In the genomic region with DNA sequence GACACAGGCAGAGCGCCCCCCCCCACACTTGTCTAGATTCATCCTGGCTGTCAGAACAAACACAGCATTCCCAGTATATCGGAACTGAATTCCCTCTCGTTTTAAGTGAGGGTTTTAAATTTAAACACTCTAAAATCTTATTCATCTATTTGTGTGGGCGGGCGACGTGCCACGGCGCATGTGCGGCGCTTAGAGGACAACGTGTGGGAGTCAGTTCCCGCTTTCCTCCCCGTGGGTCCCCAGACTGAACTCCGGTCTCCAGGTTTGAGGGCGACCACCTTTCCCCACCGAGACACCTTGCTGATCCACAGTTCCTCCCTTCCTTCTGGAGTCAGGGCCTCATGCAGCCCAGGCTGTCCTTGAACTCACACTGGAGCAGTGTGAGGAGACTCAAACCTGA, we compare ENCODE assay signal across 11 mouse cellular contexts.
DNase-seq lines count a peak whose midpoint lies in the region; ATAC-seq and TF ChIP-seq lines count a peak whose summit lies in the region.
"Had no signal": no experiment of that assay in that cellular context is flagged by ENCODE, and none has a peak within 500 bp of the region (broad histone marks: within the 10 kb centered on the region; RNA-seq: fewer than 3 reads in every experiment).

No protein-coding gene starts in this region.

- no peaks in the 10 kb centered on the region for H3K9me3 ChIP-seq in heart, embryonic 12.5 days (replicated peaks)
- H3K9me3 ChIP-seq in lung, embryonic 15.5 days, result no peaks in the 10 kb centered on the region
- no peaks in the 10 kb centered on the region for H3K9me3 ChIP-seq in embryonic facial prominence, embryonic 14.5 days (ENCODE audit: control insufficient read depth, low read length)
- no peaks in the 10 kb centered on the region for H3K9me3 ChIP-seq in stomach, postnatal 0 days (ENCODE audit: control insufficient read depth, low read length)
- H3K9me3 ChIP-seq in forebrain, postnatal 0 days (ENCODE audit: low read length), result no peaks in the 10 kb centered on the region

- 0 out of 2 replicates have a peak overlapping the region, but pooled peaks have one; percentile 11 for H3K9ac ChIP-seq in heart, embryonic 12.5 days
- H3K9ac ChIP-seq in lung, embryonic 15.5 days, result no peak overlapping the region
- H3K9ac ChIP-seq in embryonic facial prominence, embryonic 14.5 days (ENCODE audit: low read depth, low read length), result peak overlapping the region; percentile 46
- 0 out of 2 replicates have a peak overlapping the region, but pooled peaks have one; percentile 13 for H3K9ac ChIP-seq in stomach, postnatal 0 days (ENCODE audit: low read length)
- no peak overlapping the region for H3K9ac ChIP-seq in forebrain, postnatal 0 days

- intact Hi-C loops in heart, postnatal 25 days (cut with DNase I), result no loop called here

- H3K36me3 ChIP-seq in heart, embryonic 12.5 days, result peaks cover 34% of the 10 kb centered on the region
- H3K36me3 ChIP-seq in lung, embryonic 15.5 days, result no peaks in the 10 kb centered on the region; the same call in 1 of the 2 replicates
- peaks cover 28% of the 10 kb centered on the region; the same call in 1 of the 2 replicates for H3K36me3 ChIP-seq in embryonic facial prominence, embryonic 14.5 days (ENCODE audit: control insufficient read depth, insufficient read depth, low read length)
- H3K36me3 ChIP-seq in stomach, postnatal 0 days (ENCODE audit: control insufficient read depth, insufficient read depth, low read length), result no peaks in the 10 kb centered on the region
- no peaks in the 10 kb centered on the region for H3K36me3 ChIP-seq in forebrain, postnatal 0 days (ENCODE audit: insufficient read depth)

- no peak for TF ChIP-seq EP300 in stomach, postnatal 0 days (optimal IDR thresholded peaks at IDR 0.05)

- H3K4me1 ChIP-seq in heart, embryonic 12.5 days (replicated peaks), result peaks cover 13% of the 10 kb centered on the region
- H3K4me1 ChIP-seq in lung, embryonic 15.5 days, result peaks cover 8% of the 10 kb centered on the region
- H3K4me1 ChIP-seq in embryonic facial prominence, embryonic 14.5 days (ENCODE audit: control insufficient read depth, insufficient read depth, low read length), result no peaks in the 10 kb centered on the region; the same call in 1 of the 2 replicates
- no peaks in the 10 kb centered on the region for H3K4me1 ChIP-seq in stomach, postnatal 0 days (replicated peaks; ENCODE audit: control insufficient read depth, insufficient read depth)
- no peaks in the 10 kb centered on the region for H3K4me1 ChIP-seq in forebrain, postnatal 0 days (ENCODE audit: insufficient read depth)

- 89% methylated on average over 16 of the region's 16 CpGs for WGBS in heart, embryonic 12.5 days
- WGBS in lung, embryonic 15.5 days, result 80% methylated on average over 16 of the region's 16 CpGs
- WGBS in embryonic facial prominence, embryonic 14.5 days, result 81% methylated on average over 16 of the region's 16 CpGs
- 86% methylated on average over 16 of the region's 16 CpGs for WGBS in stomach, postnatal 0 days
- 94% methylated on average over 16 of the region's 16 CpGs for WGBS in forebrain, postnatal 0 days

- no peak for ATAC-seq in heart, embryonic 12.5 days (ENCODE audit: insufficient number of reproducible peaks, low FRiP score)
- no peak for ATAC-seq in lung, embryonic 15.5 days (ENCODE audit: borderline replicate concordance, extremely low read depth, low FRiP score, low TSS enrichment)
- no peak for ATAC-seq in embryonic facial prominence, embryonic 14.5 days (ENCODE audit: low read depth)
- no peak for ATAC-seq in stomach, postnatal 0 days (ENCODE audit: low FRiP score, low TSS enrichment)
- ATAC-seq in forebrain, postnatal 0 days, result no peak

- peak overlapping the region; percentile 44; the same call in 1 of the 2 replicates for H3K4me2 ChIP-seq in heart, embryonic 12.5 days
- H3K4me2 ChIP-seq in lung, embryonic 15.5 days, result peak overlapping the region; percentile 45
- H3K4me2 ChIP-seq in embryonic facial prominence, embryonic 14.5 days (ENCODE audit: low read depth, low read length), result peak overlapping the region; percentile 30; the same call in 1 of the 2 replicates
- H3K4me2 ChIP-seq in stomach, postnatal 0 days (replicated peaks; ENCODE audit: low read depth), result no peak overlapping the region
- no peak overlapping the region for H3K4me2 ChIP-seq in forebrain, postnatal 0 days (ENCODE audit: low read depth)

- TF ChIP-seq CTCF in stomach, postnatal 0 days (IDR thresholded peaks at IDR 0.05; ENCODE audit: low read depth), result no peak
- no peak for TF ChIP-seq CTCF in forebrain, postnatal 0 days (IDR thresholded peaks at IDR 0.05; ENCODE audit: low read depth)

- no peaks in the 10 kb centered on the region for H3K27me3 ChIP-seq in heart, embryonic 12.5 days (replicated peaks)
- no peaks in the 10 kb centered on the region for H3K27me3 ChIP-seq in lung, embryonic 15.5 days
- no peaks in the 10 kb centered on the region for H3K27me3 ChIP-seq in embryonic facial prominence, embryonic 14.5 days (replicated peaks; ENCODE audit: control insufficient read depth, insufficient read depth, low read length)
- H3K27me3 ChIP-seq in stomach, postnatal 0 days (ENCODE audit: control insufficient read depth, insufficient read depth, low read length), result no peaks in the 10 kb centered on the region
- no peaks in the 10 kb centered on the region for H3K27me3 ChIP-seq in forebrain, postnatal 0 days (ENCODE audit: insufficient read depth, low read length)

- DNase-seq in heart, postnatal 25 days (ENCODE audit: low spot score), result no peak
- no peak for DNase-seq in lung, postnatal 10 days
- DNase-seq in embryonic facial prominence, embryonic 14.5 days (ENCODE audit: low spot score), result no peak
- DNase-seq in stomach, postnatal 0 days (ENCODE audit: low spot score), result no peak
- no peak for DNase-seq in forebrain, postnatal 0 days
- DNase-seq: cerebellum, adult 8-10 months; gastrocnemius, postnatal 36 days; heart, postnatal 4 days; kidney, adult 18-20 months had no signal

- 0 out of 2 replicates have a peak overlapping the region, but pooled peaks have one; percentile 1 for H3K27ac ChIP-seq in heart, embryonic 12.5 days (ENCODE audit: poor library complexity, severe bottlenecking)
- peak overlapping the region; percentile 42; the same call in 1 of the 2 replicates for H3K27ac ChIP-seq in lung, embryonic 15.5 days
- peak overlapping the region; percentile 41; the same call in 1 of the 2 replicates for H3K27ac ChIP-seq in embryonic facial prominence, embryonic 14.5 days (replicated peaks; ENCODE audit: low read depth, low read length)
- H3K27ac ChIP-seq in stomach, postnatal 0 days (replicated peaks), result no peak overlapping the region
- no peak overlapping the region for H3K27ac ChIP-seq in forebrain, postnatal 0 days (ENCODE audit: low read depth, low read length)

- no peak overlapping the region for H3K4me3 ChIP-seq in heart, embryonic 12.5 days
- no peak overlapping the region for H3K4me3 ChIP-seq in lung, embryonic 15.5 days
- no peak overlapping the region for H3K4me3 ChIP-seq in embryonic facial prominence, embryonic 14.5 days (ENCODE audit: low read depth, low read length)
- H3K4me3 ChIP-seq in stomach, postnatal 0 days (ENCODE audit: low read depth, low read length), result no peak overlapping the region
- no peak overlapping the region for H3K4me3 ChIP-seq in forebrain, postnatal 0 days (ENCODE audit: low read depth, low read length)

Comparison
In these comparisons a context has a peak if more than half of its experiments do, and no peak if none do; other contexts are left out.
1. H3K27ac ChIP-seq: peak in heart, embryonic 12.5 days (single experiment), lung, embryonic 15.5 days (single experiment) and embryonic facial prominence, embryonic 14.5 days (single experiment); none in stomach, postnatal 0 days (single experiment) and forebrain, postnatal 0 days (single experiment).
2. H3K4me2 ChIP-seq: peak in heart, embryonic 12.5 days (single experiment), lung, embryonic 15.5 days (single experiment) and embryonic facial prominence, embryonic 14.5 days (single experiment); none in stomach, postnatal 0 days (single experiment) and forebrain, postnatal 0 days (single experiment).
3. H3K9ac ChIP-seq: peak in heart, embryonic 12.5 days (single experiment), embryonic facial prominence, embryonic 14.5 days (single experiment) and stomach, postnatal 0 days (single experiment); none in lung, embryonic 15.5 days (single experiment) and forebrain, postnatal 0 days (single experiment).